Mouse (Mus musculus): ENCODE results near the gene Eml6.
"Not testable (repeated sequence)": the region's sequence is repeated elsewhere in the genome, so short reads cannot be mapped to it uniquely, and the experiment has no call there.

Gene Eml6

GRCm38 (mm10) chr11:29787473-29787872, 238.4 kb downstream of the Eml6 start:
- no peak for DNase-seq

- no peak for DNase-seq
Measured at GRCm38 (mm10) chr11:29786583-29787219, 239.1 kb downstream of the Eml6 start.

- no peak for DNase-seq
Measured at GRCm38 (mm10) chr11:29779409-29780026, 246.3 kb downstream of the Eml6 start.

- DNase-seq = no peak
Measured at GRCm38 (mm10) chr11:29778936-29779335, 246.9 kb downstream of the Eml6 start.

GRCm38 (mm10) chr11:29777964-29778363, 247.9 kb downstream of the Eml6 start:
- peak; percentile 77 for DNase-seq

- no peak for DNase-seq
Measured at GRCm38 (mm10) chr11:29774760-29775159, 251.1 kb downstream of the Eml6 start.

- no peak for DNase-seq
Measured at GRCm38 (mm10) chr11:29774296-29774695, 251.5 kb downstream of the Eml6 start.

- DNase-seq = no peak
Measured at GRCm38 (mm10) chr11:29772279-29772678, 253.6 kb downstream of the Eml6 start.

GRCm38 (mm10) chr11:29770666-29771400, 255.0 kb downstream of the Eml6 start:
- no peak for DNase-seq

- no peak for DNase-seq
Measured at GRCm38 (mm10) chr11:29768523-29768922, 257.3 kb downstream of the Eml6 start.

- no peak for DNase-seq
Measured at GRCm38 (mm10) chr11:29766313-29766982, 259.4 kb downstream of the Eml6 start.

GRCm38 (mm10) chr11:29765063-29765462, 260.8 kb downstream of the Eml6 start:
- no peak for DNase-seq

- DNase-seq = no peak
Measured at GRCm38 (mm10) chr11:29762768-29763167, 263.1 kb downstream of the Eml6 start.

GRCm38 (mm10) chr11:29761387-29761786, 264.4 kb downstream of the Eml6 start:
- no peak for DNase-seq

- DNase-seq = no peak
Measured at GRCm38 (mm10) chr11:29758617-29759016, 267.2 kb downstream of the Eml6 start.

GRCm38 (mm10) chr11:29756007-29756406, 269.8 kb downstream of the Eml6 start:
- DNase-seq = not testable (repeated sequence)

GRCm38 (mm10) chr11:29751648-29752611, 273.9 kb downstream of the Eml6 start:
- no peak for DNase-seq

- no peak for DNase-seq
Measured at GRCm38 (mm10) chr11:29751013-29751412, 274.8 kb downstream of the Eml6 start.

GRCm38 (mm10) chr11:29749468-29749829, 276.4 kb downstream of the Eml6 start:
- DNase-seq = no peak

GRCm38 (mm10) chr11:29748750-29749467, 276.9 kb downstream of the Eml6 start:
- no peak for DNase-seq

- no peak for DNase-seq
Measured at GRCm38 (mm10) chr11:29747881-29748280, 278.0 kb downstream of the Eml6 start.

- DNase-seq = no peak
Measured at GRCm38 (mm10) chr11:29747365-29747764, 278.5 kb downstream of the Eml6 start.

Measured in right cerebral cortex, postnatal 14 days (tissue).